Mouse (Mus musculus) testis, postnatal 10 days (tissue): Measurements from ENCODE around the gene Bcl9l.

Experiments
- DNase-seq: peaks from one replicate; pipeline ENCODE4 v3.0.0; 2021; ENCODE audit warnings: low spot score

The Bcl9l gene

GRCm38 (mm10) chr9:44544986-44545385 is 62.4 kb downstream of the Bcl9l start:
- no peak for DNase-seq

- DNase-seq, result no peak
Observed at GRCm38 (mm10) chr9:44548412-44549152, 66.0 kb downstream of the Bcl9l start.

GRCm38 (mm10) chr9:44551138-44551537 is 68.5 kb downstream of the Bcl9l start:
- DNase-seq, result no peak

GRCm38 (mm10) chr9:44552161-44552560 is 69.5 kb downstream of the Bcl9l start:
- no peak for DNase-seq
